Mouse (Mus musculus) T-helper 2 cell (primary cell): ENCODE data around the gene Mmp1b.
"Not testable (repeated sequence)": the region's sequence is repeated elsewhere in the genome, so short reads cannot be mapped to it uniquely, and the experiment has no call there.

Experiments used
- in situ Hi-C: fragments of 300-600 bp; cut with MboI, MseI; formaldehyde crosslinking; loops from one replicate; pipeline ENCODE4 v1.15.1; 2025; ENCODE audit warnings: high pct_unique_total_duplicates

Gene Mmp1b

GRCm38 (mm10) chr9:7387947-7388346 lies at the start of gene Mmp1b:
Gene Mmp1b (minus strand): TSS chr9:7388047.
- in situ Hi-C loops = no loop called here

GRCm38 (mm10) chr9:7396556-7396955 lies 8.7 kb upstream of the Mmp1b start:
- in situ Hi-C loops = not testable (repeated sequence)

- in situ Hi-C loops = no loop called here
Observed at GRCm38 (mm10) chr9:7354535-7354934, 33.3 kb downstream of the Mmp1b start.

GRCm38 (mm10) chr9:7345513-7345912 lies 42.3 kb downstream of the Mmp1b start:
- in situ Hi-C loops = no loop called here

GRCm38 (mm10) chr9:7344107-7344506 lies 43.7 kb downstream of the Mmp1b start, which contains the start of gene Mmp12:
Gene Mmp12 (plus strand): TSS chr9:7344381.
- in situ Hi-C loops = no loop called here

GRCm38 (mm10) chr9:7336740-7337483 lies 50.9 kb downstream of the Mmp1b start:
- in situ Hi-C loops = no loop called here

- in situ Hi-C loops = no loop called here
Observed at GRCm38 (mm10) chr9:7335766-7336680, 51.8 kb downstream of the Mmp1b start.

- in situ Hi-C loops = no loop called here
Observed at GRCm38 (mm10) chr9:7331847-7332246, 56.0 kb downstream of the Mmp1b start.
